Mouse (Mus musculus): Measurements from ENCODE around the gene Gm36864. TPM values are rescaled to one million over a fixed set of nuclear protein-coding genes. Genes with fewer than 3 reads are reported as not detected.

Gene Gm36864
- polyA plus RNA-seq, 1 experiment from 2014 or later, result not detected

GRCm38 (mm10) chr7:44262791-44263643, 27.0 kb downstream of the Gm36864 start:
- Histone ChIP-seq H3K4me1 (peaks cover 6% of the 10 kb centered on the region; the same call in 1 of the 2 replicates), H3K9me3 (no peaks in the 10 kb centered on the region), H3K27ac (no peak overlapping the region), H3K4me3 (peak overlapping the region; percentile 27), H3K27me3 (ENCODE audit: insufficient read depth, poor library complexity, severe bottlenecking) (peaks cover 63% of the 10 kb centered on the region), H3K36me3 (no peaks in the 10 kb centered on the region)
- WGBS, result 4% methylated on average over 34 of the region's 34 CpGs
- DNase-seq (ENCODE audit: low spot score), result peak; percentile 94

- Histone ChIP-seq H3K4me1 (peaks cover 3% of the 10 kb centered on the region; the same call in 1 of the 2 replicates), H3K27me3 (ENCODE audit: insufficient read depth, poor library complexity, severe bottlenecking) (peaks cover 64% of the 10 kb centered on the region), H3K27ac (no peak overlapping the region), H3K4me3 (no peak overlapping the region), H3K9me3 (no peaks in the 10 kb centered on the region), H3K36me3 (no peaks in the 10 kb centered on the region)
- no peak for DNase-seq (ENCODE audit: low spot score)
- 76% methylated on average over 11 of the region's 11 CpGs for WGBS
Observed at GRCm38 (mm10) chr7:44268117-44268516, 32.1 kb downstream of the Gm36864 start.

GRCm38 (mm10) chr7:44269397-44269796, 33.4 kb downstream of the Gm36864 start:
- Histone ChIP-seq H3K36me3 (no peaks in the 10 kb centered on the region), H3K27me3 (ENCODE audit: insufficient read depth, poor library complexity, severe bottlenecking) (peaks cover 64% of the 10 kb centered on the region), H3K4me1 (no peaks in the 10 kb centered on the region), H3K4me3 (no peak overlapping the region), H3K9me3 (no peaks in the 10 kb centered on the region), H3K27ac (no peak overlapping the region)
- DNase-seq (ENCODE audit: low spot score), result no peak
- WGBS, result 74% methylated on average over 2 of the region's 2 CpGs

- DNase-seq (ENCODE audit: low spot score), result no peak
- 68% methylated on average over 2 of the region's 2 CpGs for WGBS
- H3K27me3 ChIP-seq (ENCODE audit: insufficient read depth, poor library complexity, severe bottlenecking), result peaks cover 71% of the 10 kb centered on the region
- H3K27ac ChIP-seq, result no peak overlapping the region
- no peaks in the 10 kb centered on the region for H3K9me3 ChIP-seq
- H3K4me3 ChIP-seq, result no peak overlapping the region
- no peaks in the 10 kb centered on the region for H3K36me3 ChIP-seq
- no peaks in the 10 kb centered on the region for H3K4me1 ChIP-seq
Observed at GRCm38 (mm10) chr7:44271309-44271708, 35.3 kb downstream of the Gm36864 start.

- Histone ChIP-seq H3K4me1 (no peaks in the 10 kb centered on the region), H3K27ac (no peak overlapping the region), H3K27me3 (ENCODE audit: insufficient read depth, poor library complexity, severe bottlenecking) (peaks cover 62% of the 10 kb centered on the region), H3K9me3 (no peaks in the 10 kb centered on the region), H3K4me3 (no peak overlapping the region), H3K36me3 (no peaks in the 10 kb centered on the region)
- DNase-seq (ENCODE audit: low spot score), result no peak
- 86% methylated on average over 7 of the region's 7 CpGs for WGBS
Observed at GRCm38 (mm10) chr7:44272546-44272945, 36.6 kb downstream of the Gm36864 start.

- Histone ChIP-seq H3K9me3 (no peaks in the 10 kb centered on the region), H3K4me1 (no peaks in the 10 kb centered on the region), H3K27ac (no peak overlapping the region), H3K4me3 (no peak overlapping the region), H3K36me3 (no peaks in the 10 kb centered on the region), H3K27me3 (ENCODE audit: insufficient read depth, poor library complexity, severe bottlenecking) (peaks cover 53% of the 10 kb centered on the region)
- no peak for DNase-seq (ENCODE audit: low spot score)
- 66% methylated on average over 7 of the region's 7 CpGs for WGBS
Observed at GRCm38 (mm10) chr7:44273446-44273845, 37.5 kb downstream of the Gm36864 start.

- no peak overlapping the region for H3K4me3 ChIP-seq
- no peaks in the 10 kb centered on the region for H3K9me3 ChIP-seq
- no peak for DNase-seq (ENCODE audit: low spot score)
- no peaks in the 10 kb centered on the region for H3K4me1 ChIP-seq
- H3K36me3 ChIP-seq, result no peaks in the 10 kb centered on the region
- H3K27me3 ChIP-seq (ENCODE audit: insufficient read depth, poor library complexity, severe bottlenecking), result peaks cover 47% of the 10 kb centered on the region
- no peak overlapping the region for H3K27ac ChIP-seq
- WGBS, result 21% methylated on average over 11 of the region's 11 CpGs
Observed at GRCm38 (mm10) chr7:44274096-44274495, 38.1 kb downstream of the Gm36864 start.

- no peak for DNase-seq (ENCODE audit: low spot score)
- peaks cover 43% of the 10 kb centered on the region for H3K27me3 ChIP-seq (ENCODE audit: insufficient read depth, poor library complexity, severe bottlenecking)
- H3K27ac ChIP-seq, result no peak overlapping the region
- no peaks in the 10 kb centered on the region for H3K36me3 ChIP-seq
- no peaks in the 10 kb centered on the region for H3K4me1 ChIP-seq
- WGBS, result 72% methylated on average over 3 of the region's 3 CpGs
- H3K4me3 ChIP-seq, result no peak overlapping the region
- H3K9me3 ChIP-seq, result no peaks in the 10 kb centered on the region
Observed at GRCm38 (mm10) chr7:44275546-44275945, 39.6 kb downstream of the Gm36864 start.

- no peaks in the 10 kb centered on the region for H3K9me3 ChIP-seq
- DNase-seq (ENCODE audit: low spot score), result no peak
- no peak overlapping the region for H3K27ac ChIP-seq
- H3K27me3 ChIP-seq (ENCODE audit: insufficient read depth, poor library complexity, severe bottlenecking), result peaks cover 43% of the 10 kb centered on the region
- H3K36me3 ChIP-seq, result no peaks in the 10 kb centered on the region
- H3K4me1 ChIP-seq, result no peaks in the 10 kb centered on the region
- 58% methylated on average over 10 of the region's 10 CpGs for WGBS
- H3K4me3 ChIP-seq, result no peak overlapping the region
Observed at GRCm38 (mm10) chr7:44276461-44277249, 40.7 kb downstream of the Gm36864 start.

- Histone ChIP-seq H3K4me3 (no peak overlapping the region), H3K4me1 (no peaks in the 10 kb centered on the region), H3K27me3 (ENCODE audit: insufficient read depth, poor library complexity, severe bottlenecking) (peaks cover 40% of the 10 kb centered on the region), H3K27ac (no peak overlapping the region), H3K36me3 (no peaks in the 10 kb centered on the region), H3K9me3 (no peaks in the 10 kb centered on the region)
- WGBS, result 44% methylated on average over 2 of the region's 2 CpGs
- DNase-seq (ENCODE audit: low spot score), result no peak
Observed at GRCm38 (mm10) chr7:44277250-44277622, 41.3 kb downstream of the Gm36864 start.

- peaks cover 6% of the 10 kb centered on the region for H3K27me3 ChIP-seq (ENCODE audit: insufficient read depth, poor library complexity, severe bottlenecking)
- no peak overlapping the region for H3K4me3 ChIP-seq
- H3K9me3 ChIP-seq, result no peaks in the 10 kb centered on the region
- no peaks in the 10 kb centered on the region for H3K36me3 ChIP-seq
- no peaks in the 10 kb centered on the region for H3K4me1 ChIP-seq
- 56% methylated on average over 1 of the region's 1 CpGs for WGBS
- no peak for DNase-seq (ENCODE audit: low spot score)
- no peak overlapping the region for H3K27ac ChIP-seq
Observed at GRCm38 (mm10) chr7:44280959-44281358, 45.0 kb downstream of the Gm36864 start.

- H3K9me3 ChIP-seq, result peaks cover 2% of the 10 kb centered on the region; the same call in 1 of the 2 replicates
- H3K27ac ChIP-seq, result no peak overlapping the region
- H3K27me3 ChIP-seq (ENCODE audit: insufficient read depth, poor library complexity, severe bottlenecking), result no peaks in the 10 kb centered on the region
- H3K36me3 ChIP-seq, result no peaks in the 10 kb centered on the region
- no peak for DNase-seq (ENCODE audit: low spot score)
- H3K4me1 ChIP-seq, result no peaks in the 10 kb centered on the region
- WGBS, result 74% methylated on average over 7 of the region's 7 CpGs
- no peak overlapping the region for H3K4me3 ChIP-seq
Observed at GRCm38 (mm10) chr7:44281586-44281985, 45.6 kb downstream of the Gm36864 start.

- no peak for DNase-seq (ENCODE audit: low spot score)
- H3K27ac ChIP-seq, result no peak overlapping the region
- no peaks in the 10 kb centered on the region for H3K36me3 ChIP-seq
- H3K4me1 ChIP-seq, result no peaks in the 10 kb centered on the region
- H3K4me3 ChIP-seq, result no peak overlapping the region
- H3K9me3 ChIP-seq, result peaks cover 7% of the 10 kb centered on the region; the same call in 1 of the 2 replicates
- peaks cover 4% of the 10 kb centered on the region; the same call in 1 of the 2 replicates for H3K27me3 ChIP-seq (ENCODE audit: insufficient read depth, poor library complexity, severe bottlenecking)
- WGBS, result 63% methylated on average over 7 of the region's 7 CpGs
Observed at GRCm38 (mm10) chr7:44287760-44288159, 51.8 kb downstream of the Gm36864 start.

All from heart, embryonic 10.5 days (tissue).